Mouse (Mus musculus) heart, embryonic 14.5 days (tissue): ENCODE measurements around the gene Msantd1. TPM values are rescaled to one million over a fixed set of nuclear protein-coding genes. Genes with fewer than 3 reads are reported as not detected.

ENCODE experiments used
- ATAC-seq: fragments of 200-750 bp; cut with Nextera tagmentation; 2 replicates; pipeline ENCODE4 v1.8.0; 2017; ENCODE audit warnings: low read depth, moderate TSS enrichment; ENCODE audit not compliant: insufficient number of reproducible peaks, insufficient read depth, low FRiP score
- H3K27ac ChIP-seq, 2 experiments: fragments of 200-500 bp in 1 of 2; fragments of 300-500 bp in 1 of 2; sonication (generic) in 1 of 2; replicated peaks in 1 of 2; 2 replicates each; pipeline ENCODE4 v1.5.1; 2012 to 2014; ENCODE audit warnings: low read depth in 2 of 2, low read length in 2 of 2, control low read depth in 1 of 2, mild to moderate bottlenecking in 1 of 2, mixed read lengths in 1 of 2; ENCODE audit not compliant: control insufficient read depth in 1 of 2, insufficient read depth in 1 of 2
- H3K27me3 ChIP-seq: fragments of 300-500 bp; sonication (generic); 2 replicates; pipeline ENCODE4 v1.6.1; 2014; ENCODE audit warnings: mild to moderate bottlenecking, low read length, control low read depth; ENCODE audit not compliant: control insufficient read depth, insufficient read depth
- H3K36me3 ChIP-seq: fragments of 300-500 bp; sonication (generic); 2 replicates; pipeline ENCODE4 v1.6.1; 2014; ENCODE audit warnings: mild to moderate bottlenecking, control low read depth, low read length, mixed read lengths; ENCODE audit not compliant: control insufficient read depth, insufficient read depth
- H3K4me1 ChIP-seq, 2 experiments: fragments of 200-500 bp in 1 of 2; fragments of 300-500 bp in 1 of 2; sonication (generic) in 1 of 2; 2 replicates each; pipeline ENCODE4 v1.6.1; 2012 to 2014; ENCODE audit warnings: low read length in 2 of 2, control low read depth in 1 of 2, mixed read lengths in 1 of 2; ENCODE audit not compliant: control insufficient read depth in 2 of 2, insufficient read depth in 2 of 2
- H3K4me2 ChIP-seq: fragments of 300-500 bp; sonication (generic); 2 replicates; pipeline ENCODE4 v1.6.1; 2014; ENCODE audit warnings: mild to moderate bottlenecking, low read length
- H3K4me3 ChIP-seq, 2 experiments: fragments of 200-500 bp in 1 of 2; fragments of 300-500 bp in 1 of 2; sonication (generic) in 1 of 2; 2 replicates each; pipeline ENCODE4 v1.5.1; 2012 to 2014; ENCODE audit warnings: low read length in 2 of 2, mild to moderate bottlenecking in 2 of 2, control low read depth in 1 of 2, low read depth in 1 of 2, moderate library complexity in 1 of 2; ENCODE audit not compliant: control insufficient read depth in 1 of 2, insufficient read depth in 1 of 2
- H3K9ac ChIP-seq: fragments of 300-500 bp; sonication (generic); 2 replicates; pipeline ENCODE4 v1.6.1; 2014; ENCODE audit warnings: mild to moderate bottlenecking, low read length
- H3K9me3 ChIP-seq: fragments of 300-500 bp; sonication (generic); 2 replicates; pipeline ENCODE4 v1.6.1; 2016; ENCODE audit warnings: low read length, control low read depth; ENCODE audit not compliant: control insufficient read depth
- WGBS: fragments of 180-500 bp; shearing (Covaris S2); extraction: QIAGEN DNeasy Blood & Tissue Kit; methylation state at CpG from one replicate; pipeline ENCODE4 v1.1.7; 2014; 5-methylcytosine and 5-hydroxymethylcytosine counted together
- polyA plus RNA-seq: library from polyadenylated mRNA; unstranded; fragments of >200 nt; fragmentation: Nextera tagmentation; extraction: Ambion mirVana; gene quantifications from 2 replicates; pipeline ENCODE4 v1.2.1, GENCODE M21; 2014

Gene Msantd1
- polyA plus RNA-seq, 1 experiment from 2014 or later = 0.73 TPM

- no peaks in the 10 kb centered on the region for H3K27me3 ChIP-seq
- peaks cover 13 to 19% of the 10 kb centered on the region in 2 experiments for H3K4me1 ChIP-seq
- H3K9me3 ChIP-seq = no peaks in the 10 kb centered on the region
- no peak overlapping the region for H3K4me2 ChIP-seq
- H3K9ac ChIP-seq = no peak overlapping the region
- no peak overlapping the region for H3K27ac ChIP-seq
- no peak overlapping the region for H3K4me3 ChIP-seq
- WGBS = 90% methylated on average over 9 of the region's 9 CpGs
- ATAC-seq = no peak
- H3K36me3 ChIP-seq = no peaks in the 10 kb centered on the region
Measured at GRCm38 (mm10) chr5:34930151-34930975, 22.6 kb downstream of the Msantd1 start.

GRCm38 (mm10) chr5:34931091-34931490, 23.3 kb downstream of the Msantd1 start:
- Histone ChIP-seq H3K4me3 (no peak overlapping the region), H3K4me2 (no peak overlapping the region), H3K27ac (peak overlapping the region in 1 of 2 experiments; percentile 78; a peak in 2 of 4 replicates), H3K9ac (peak overlapping the region; percentile 41; the same call in 1 of the 2 replicates), H3K27me3 (no peaks in the 10 kb centered on the region), H3K9me3 (no peaks in the 10 kb centered on the region), H3K4me1 (peaks cover 13 to 19% of the 10 kb centered on the region in 2 experiments), H3K36me3 (no peaks in the 10 kb centered on the region)
- ATAC-seq = no peak
- 73% methylated on average over 2 of the region's 2 CpGs for WGBS

DNA sequence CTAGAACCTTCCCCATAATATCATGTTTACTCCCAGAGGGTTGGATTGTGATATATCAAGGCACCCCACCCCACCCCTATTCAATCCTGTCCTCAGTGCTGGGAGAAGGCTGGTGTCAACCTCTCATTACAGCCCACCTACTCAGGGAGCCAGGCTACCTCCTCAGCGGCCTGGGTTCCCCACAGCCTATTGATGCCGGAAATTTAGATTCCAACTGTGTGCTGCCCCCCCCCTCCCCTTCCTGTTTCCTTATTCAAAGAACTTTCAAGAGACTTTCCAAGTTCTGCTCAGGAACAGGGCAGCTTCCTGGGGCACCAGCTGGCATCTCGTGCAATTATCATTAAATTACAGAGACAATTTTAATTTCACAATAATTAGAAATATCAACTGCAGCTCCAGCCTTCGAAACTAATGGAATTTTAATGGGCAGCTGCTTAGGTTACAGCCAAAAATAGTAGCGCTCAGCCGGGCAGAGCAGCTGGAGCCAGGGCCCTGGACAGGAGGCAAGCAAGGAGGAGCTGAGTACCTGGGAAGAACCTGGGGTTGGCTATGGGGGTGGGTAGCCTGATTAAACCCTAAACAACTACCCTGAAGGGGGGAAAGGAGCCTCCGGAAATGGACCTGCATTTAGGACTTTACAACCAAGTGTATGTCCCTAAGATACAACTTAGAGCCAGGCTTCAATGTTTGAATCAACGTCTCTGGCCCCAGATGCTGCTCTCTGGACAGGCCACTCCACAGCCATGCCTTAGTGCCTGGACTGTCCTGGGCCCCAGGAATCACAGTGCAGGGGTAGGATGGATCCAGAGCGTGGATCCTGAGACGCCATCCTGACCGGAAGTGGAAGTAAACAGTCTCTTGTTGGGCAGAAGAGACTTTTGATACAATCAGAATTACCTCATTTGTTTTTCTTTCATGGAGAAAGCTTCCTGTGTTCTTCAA, 24.0 kb downstream of the Msantd1 start:
- 27% methylated on average over 11 of the region's 11 CpGs for WGBS
- Histone ChIP-seq H3K4me1 (peaks cover 13 to 19% of the 10 kb centered on the region in 2 experiments), H3K27ac (peak overlapping the region; percentile 73 to 78), H3K27me3 (no peaks in the 10 kb centered on the region), H3K4me3 (no peak overlapping the region), H3K4me2 (peak overlapping the region; percentile 21), H3K36me3 (no peaks in the 10 kb centered on the region), H3K9me3 (no peaks in the 10 kb centered on the region), H3K9ac (peak overlapping the region; percentile 41; the same call in 1 of the 2 replicates)
- ATAC-seq = no peak

DNA sequence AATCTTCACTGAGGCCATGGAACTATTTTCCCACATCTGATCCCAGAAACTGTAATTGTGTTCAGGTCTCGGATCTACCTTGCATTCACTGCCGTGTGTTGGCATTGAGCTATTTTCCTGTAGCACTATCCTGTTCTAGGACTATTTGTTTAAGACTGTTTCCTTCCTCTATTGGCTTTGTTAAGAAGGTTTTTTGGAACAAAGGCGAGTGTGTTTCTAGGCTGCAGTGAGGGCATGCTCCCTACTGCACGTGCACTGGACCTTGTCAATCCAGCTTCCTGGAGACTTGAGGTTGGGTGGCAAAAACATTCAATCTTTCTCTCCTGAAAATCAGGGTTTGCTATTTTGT, 24.6 kb downstream of the Msantd1 start:
- WGBS = 46% methylated on average over 4 of the region's 4 CpGs
- H3K27me3 ChIP-seq = no peaks in the 10 kb centered on the region
- no peak overlapping the region for H3K4me2 ChIP-seq
- peak overlapping the region; percentile 73 to 78; a peak in 3 of 4 replicates for H3K27ac ChIP-seq
- peaks cover 13 to 19% of the 10 kb centered on the region in 2 experiments for H3K4me1 ChIP-seq
- ATAC-seq = no peak
- no peaks in the 10 kb centered on the region for H3K36me3 ChIP-seq
- H3K9ac ChIP-seq = no peak overlapping the region
- no peak overlapping the region for H3K4me3 ChIP-seq
- H3K9me3 ChIP-seq = no peaks in the 10 kb centered on the region

- Histone ChIP-seq H3K4me3 (no peak overlapping the region), H3K4me2 (no peak overlapping the region), H3K27ac (no peak overlapping the region), H3K9ac (no peak overlapping the region), H3K9me3 (no peaks in the 10 kb centered on the region), H3K4me1 (peaks cover 13 to 19% of the 10 kb centered on the region in 2 experiments), H3K36me3 (no peaks in the 10 kb centered on the region), H3K27me3 (no peaks in the 10 kb centered on the region)
- no peak for ATAC-seq
- 94% methylated on average over 1 of the region's 1 CpGs for WGBS
Measured at GRCm38 (mm10) chr5:34933461-34933860, 25.6 kb downstream of the Msantd1 start.

DNA sequence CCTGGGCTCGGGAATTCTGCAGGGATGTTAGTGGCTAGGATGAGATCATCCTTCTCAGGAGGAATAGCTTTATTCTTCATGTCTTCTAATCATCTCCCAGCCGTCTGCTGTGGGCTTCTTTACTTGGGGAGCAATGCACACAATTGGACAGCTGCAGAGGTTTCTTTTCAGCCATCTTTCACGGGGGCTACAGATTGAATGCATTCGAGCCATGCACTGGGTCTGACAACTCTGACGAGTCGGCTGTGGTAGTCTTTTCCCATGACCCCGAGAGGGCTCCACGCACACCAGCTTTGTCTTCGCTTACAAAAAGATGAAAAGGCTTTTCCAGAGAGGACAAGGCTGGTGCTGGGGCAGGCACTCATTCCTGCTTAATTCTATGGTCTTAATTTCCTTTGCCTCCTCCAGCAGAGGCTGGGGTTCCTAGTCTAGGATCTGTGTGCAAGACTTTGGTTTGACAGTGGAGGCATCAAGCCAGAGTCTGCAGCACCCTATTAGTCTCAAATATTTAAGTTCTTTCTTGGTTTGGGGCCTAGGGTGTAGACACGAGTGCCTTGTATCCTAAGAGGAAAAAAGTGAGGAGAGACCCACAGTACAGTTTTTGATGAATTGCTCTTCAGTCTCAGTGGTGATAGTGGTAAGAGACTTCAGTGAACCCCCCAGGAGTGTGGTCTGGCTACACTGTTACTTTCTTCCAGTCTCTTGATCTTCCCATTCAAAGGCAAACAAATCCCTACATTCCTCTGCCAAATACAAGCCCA, 34.1 kb downstream of the Msantd1 start:
- WGBS = 75% methylated on average over 10 of the region's 10 CpGs
- no peak overlapping the region for H3K4me3 ChIP-seq
- no peaks in the 10 kb centered on the region for H3K4me1 ChIP-seq
- H3K9ac ChIP-seq = no peak overlapping the region
- H3K36me3 ChIP-seq = no peaks in the 10 kb centered on the region
- H3K27ac ChIP-seq = no peak overlapping the region
- no peaks in the 10 kb centered on the region for H3K27me3 ChIP-seq
- no peaks in the 10 kb centered on the region for H3K9me3 ChIP-seq
- H3K4me2 ChIP-seq = no peak overlapping the region
- no peak for ATAC-seq

- no peak overlapping the region for H3K9ac ChIP-seq
- no peaks in the 10 kb centered on the region for H3K36me3 ChIP-seq
- H3K4me1 ChIP-seq = peaks cover 3 to 7% of the 10 kb centered on the region in 2 experiments; a peak in 3 of 4 replicates
- ATAC-seq = no peak
- H3K27ac ChIP-seq = no peak overlapping the region
- no peaks in the 10 kb centered on the region for H3K27me3 ChIP-seq
- H3K4me2 ChIP-seq = no peak overlapping the region
- H3K4me3 ChIP-seq = no peak overlapping the region
- 65% methylated on average over 3 of the region's 3 CpGs for WGBS
- no peaks in the 10 kb centered on the region for H3K9me3 ChIP-seq
Measured at GRCm38 (mm10) chr5:34943428-34943827, 35.6 kb downstream of the Msantd1 start.
